Mouse (Mus musculus) heart, adult 8-10 months (tissue): ENCODE measurements at regions not wholly inside any gene's neighbourhood (a gene's known extent, or its start where the extent isn't known, plus 50 kb on each side); places are given as distances from the start of the nearest gene placed in this dataset.

ENCODE experiments used
- DNase-seq: peaks from one replicate; pipeline ENCODE4 v3.0.0; 2022; ENCODE audit warnings: low spot score
- microRNA-seq: library from miRNA; unstranded; fragments of <30 nt; microRNA quantifications from one replicate; pipeline ENCODE4 v1.2.0, GENCODE M21; 2022

DNA sequence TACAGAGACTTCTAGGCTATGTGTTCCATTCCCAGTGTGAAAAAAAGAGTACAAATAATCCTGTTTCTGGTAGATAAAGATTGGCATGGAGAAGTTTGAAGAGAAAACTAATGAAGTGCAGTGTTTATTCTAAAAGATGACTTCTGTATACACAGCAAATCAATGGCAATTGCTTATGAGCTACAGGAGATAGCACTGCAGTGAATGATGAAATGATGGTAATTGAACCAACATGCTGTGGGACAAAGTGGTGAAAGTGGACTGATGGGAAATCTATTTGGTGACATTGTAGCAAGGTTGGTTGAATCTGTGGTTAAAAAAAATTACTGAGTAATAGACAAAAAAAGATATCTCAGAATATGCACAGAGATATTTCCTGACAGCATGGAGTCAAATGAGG, 1000.4 kb downstream of the Stpg2 start:
- DNase-seq, result no peak

DNA sequence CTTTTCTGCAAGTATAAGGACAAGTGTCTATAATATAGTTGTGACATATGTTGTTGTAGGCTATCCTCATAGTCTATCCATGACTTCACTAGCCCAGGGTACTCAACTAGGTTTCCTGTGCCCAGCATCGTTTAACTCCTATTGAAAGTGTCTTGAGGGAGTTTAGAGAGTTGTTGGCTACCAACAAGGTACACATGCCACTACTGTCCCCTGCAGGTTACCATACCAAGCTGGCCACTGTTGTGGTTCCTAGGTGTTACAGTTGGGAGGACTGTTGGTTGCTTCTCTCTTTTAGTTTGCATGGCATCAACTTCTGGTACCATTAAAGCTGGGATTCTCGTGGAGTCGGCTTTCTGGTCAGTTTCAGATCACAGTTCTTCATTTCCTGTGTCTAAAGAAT, 990.7 kb downstream of the Pdha2 start:
- DNase-seq, result no peak

DNA sequence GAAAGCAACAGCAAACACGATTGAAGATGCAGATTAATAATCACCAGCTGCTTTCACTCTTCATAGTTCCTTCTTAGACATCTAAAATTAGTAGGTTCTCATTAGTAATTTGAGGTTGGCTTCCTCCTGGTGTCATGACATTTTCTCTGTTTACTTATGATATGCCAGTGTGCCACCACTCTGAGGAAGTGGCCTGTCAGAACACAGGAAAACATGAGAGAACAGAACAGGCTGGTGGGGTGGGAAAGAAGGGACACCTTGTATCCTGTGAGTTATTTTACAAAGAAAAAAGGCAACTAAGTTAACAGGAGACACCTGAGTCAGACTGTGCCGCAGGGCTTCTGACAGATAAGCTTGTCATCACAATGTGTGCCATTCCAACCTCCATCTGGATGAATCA, 981.4 kb downstream of the Pdha2 start:
- no peak for DNase-seq

- no peak for DNase-seq
Observed at GRCm38 (mm10) chr3:140233144-140233543, 979.0 kb downstream of the Pdha2 start.

GRCm38 (mm10) chr3:140233809-140234208, 978.3 kb downstream of the Pdha2 start:
- DNase-seq, result no peak

GRCm38 (mm10) chr3:140239276-140239675, 972.9 kb downstream of the Pdha2 start:
- DNase-seq, result no peak

Small RNA genes in the stretch of these regions (microRNA-seq; reads per million reads assigned to microRNA genes)
- gene Mir7j, result 26.9 reads per million, percentile 41 among the genes with 10 or more reads in this experiment
